ENCODE assay signal across 8 mouse cellular contexts in the genomic region with DNA sequence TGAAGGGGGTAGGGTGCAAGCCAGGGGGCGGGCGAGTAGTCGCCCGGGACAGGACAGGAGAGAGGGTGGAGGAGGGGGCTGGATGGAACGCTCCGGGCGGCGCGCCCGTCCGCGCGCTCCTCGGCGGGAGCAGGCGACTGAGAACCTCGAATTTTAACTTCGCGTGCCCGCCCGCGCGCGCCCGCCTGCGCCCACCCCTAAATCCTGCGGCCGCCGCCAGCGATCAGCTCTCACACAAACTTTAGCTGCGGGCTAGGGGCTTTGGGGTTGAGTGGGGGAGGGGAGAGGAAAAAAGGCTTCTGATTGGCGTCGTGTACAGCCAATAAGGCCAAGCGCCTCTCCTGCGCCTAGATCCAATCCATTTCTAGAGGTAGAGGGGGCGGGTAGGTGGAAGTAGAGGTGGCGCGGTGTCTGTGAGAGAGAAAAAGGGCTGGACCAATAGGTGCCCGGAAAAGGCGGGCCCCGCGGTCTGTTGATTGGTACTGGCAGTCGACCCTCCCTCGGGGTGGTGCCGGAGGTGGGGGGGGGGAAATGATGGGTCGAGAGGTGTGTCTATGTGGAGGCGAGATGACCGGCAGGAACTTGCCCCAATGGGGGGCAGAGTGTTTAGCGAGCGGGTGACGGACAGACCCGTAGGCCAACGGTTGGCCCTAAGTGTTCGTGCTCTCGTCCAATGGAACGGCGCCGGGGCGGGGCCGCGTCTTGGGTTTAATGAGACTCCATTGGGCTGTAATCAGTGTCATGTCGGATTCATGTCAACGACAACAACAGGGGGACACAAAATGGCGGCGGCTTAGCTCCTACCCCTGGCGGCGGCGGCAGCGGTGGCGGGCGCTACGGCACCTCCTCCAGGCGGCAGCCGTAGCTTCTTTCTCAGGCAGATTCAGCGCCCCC. TPM values are rescaled to one million over a fixed set of nuclear protein-coding genes. Genes with fewer than 3 reads are reported as not detected.
DNase-seq lines count a peak whose midpoint lies in the region; ATAC-seq and TF ChIP-seq lines count a peak whose summit lies in the region.

No protein-coding gene starts in this region.

- DNase-seq in c-Kit-positive CD71-positive TER-119-positive erythroid progenitor cells, embryonic 14.5 days (ENCODE audit: low spot score): peak; percentile 99
- DNase-seq in heart, postnatal 0 days (ENCODE audit: low spot score): peak; percentile 100
- peak; percentile 100 for DNase-seq in kidney, postnatal 4 days

- peak; percentile 41 for TF ChIP-seq EP300 in heart, postnatal 0 days (IDR thresholded peaks at IDR 0.05; ENCODE audit: low read depth)

- no peaks in the 10 kb centered on the region for H3K9me3 ChIP-seq in E14TG2a.4 (ENCODE audit: low read length)
- H3K9me3 ChIP-seq in forebrain, embryonic 12.5 days: no peaks in the 10 kb centered on the region
- no peaks in the 10 kb centered on the region for H3K9me3 ChIP-seq in heart, postnatal 0 days (replicated peaks; ENCODE audit: control insufficient read depth, low read length)
- H3K9me3 ChIP-seq in liver, embryonic 16.5 days (replicated peaks; ENCODE audit: control insufficient read depth, low read length): no peaks in the 10 kb centered on the region
- no peaks in the 10 kb centered on the region for H3K9me3 ChIP-seq in neural tube, embryonic 13.5 days

- peaks cover 71% of the 10 kb centered on the region for H3K36me3 ChIP-seq in E14TG2a.4 (ENCODE audit: insufficient read depth, low read length)
- no peaks in the 10 kb centered on the region for H3K36me3 ChIP-seq in forebrain, embryonic 12.5 days (replicated peaks)
- no peaks in the 10 kb centered on the region for H3K36me3 ChIP-seq in heart, postnatal 0 days (replicated peaks; ENCODE audit: control insufficient read depth, insufficient read depth, low read length)
- H3K36me3 ChIP-seq in liver, embryonic 16.5 days (ENCODE audit: control insufficient read depth, insufficient read depth): no peaks in the 10 kb centered on the region
- no peaks in the 10 kb centered on the region for H3K36me3 ChIP-seq in neural tube, embryonic 13.5 days
- no peaks in the 10 kb centered on the region for H3K36me3 ChIP-seq in testis, adult 2 months (ENCODE audit: control insufficient read depth, insufficient read depth, low read length)

- H3K4me2 ChIP-seq in forebrain, embryonic 12.5 days: peak overlapping the region; percentile 77
- peak overlapping the region; percentile 92 for H3K4me2 ChIP-seq in heart, postnatal 0 days (ENCODE audit: low read depth, low read length)
- peak overlapping the region; percentile 100 for H3K4me2 ChIP-seq in liver, embryonic 16.5 days (ENCODE audit: low read depth, low read length)
- peak overlapping the region; percentile 73 for H3K4me2 ChIP-seq in neural tube, embryonic 13.5 days

- H3K27ac ChIP-seq in forebrain, embryonic 12.5 days: peak overlapping the region; percentile 100
- peak overlapping the region; percentile 100 for H3K27ac ChIP-seq in heart, postnatal 0 days (ENCODE audit: low read depth)
- peak overlapping the region; percentile 96 for H3K27ac ChIP-seq in liver, embryonic 16.5 days (ENCODE audit: low read length)
- peak overlapping the region; percentile 99 for H3K27ac ChIP-seq in neural tube, embryonic 13.5 days (replicated peaks)
- H3K27ac ChIP-seq in testis, adult 2 months (ENCODE audit: control insufficient read depth, insufficient read depth, low read depth, low read length): peak overlapping the region; percentile 92

- peak; percentile 78 for TF ChIP-seq POLR2A in testis, adult 2 months (IDR thresholded peaks at IDR 0.05; ENCODE audit: control insufficient read depth, low read depth, low read length)

- no peaks in the 10 kb centered on the region for H3K27me3 ChIP-seq in E14TG2a.4 (ENCODE audit: insufficient read depth, low read length)
- H3K27me3 ChIP-seq in forebrain, embryonic 12.5 days: no peaks in the 10 kb centered on the region
- no peaks in the 10 kb centered on the region for H3K27me3 ChIP-seq in heart, postnatal 0 days (ENCODE audit: control insufficient read depth, insufficient read depth, low read length)
- H3K27me3 ChIP-seq in liver, embryonic 16.5 days (ENCODE audit: control insufficient read depth, insufficient read depth, low read depth, low read length): peaks cover 17% of the 10 kb centered on the region
- H3K27me3 ChIP-seq in neural tube, embryonic 13.5 days: no peaks in the 10 kb centered on the region
- H3K27me3 ChIP-seq in testis, adult 2 months (ENCODE audit: control insufficient read depth, insufficient read depth, low read length): no peaks in the 10 kb centered on the region

- TF ChIP-seq CTCF in E14TG2a.4 (conservative IDR thresholded peaks at IDR 0.05; ENCODE audit: low read length): no peak
- 0 out of 2 replicates have a peak, but pooled peaks have one; percentile 20 for TF ChIP-seq CTCF in heart, postnatal 0 days (IDR thresholded peaks at IDR 0.05; ENCODE audit: low read depth)
- TF ChIP-seq CTCF in testis, adult 2 months (IDR thresholded peaks at IDR 0.05; ENCODE audit: control insufficient read depth, insufficient read depth, insufficient replicate concordance, low read depth, low read length): no peak

- peaks cover 76% of the 10 kb centered on the region for H3K4me1 ChIP-seq in E14TG2a.4 (replicated peaks; ENCODE audit: low read depth, low read length)
- H3K4me1 ChIP-seq in forebrain, embryonic 12.5 days: peaks cover 46% of the 10 kb centered on the region
- peaks cover 25% of the 10 kb centered on the region; the same call in 1 of the 2 replicates for H3K4me1 ChIP-seq in heart, postnatal 0 days (ENCODE audit: control insufficient read depth, insufficient read depth)
- peaks cover 22% of the 10 kb centered on the region for H3K4me1 ChIP-seq in liver, embryonic 16.5 days (ENCODE audit: control insufficient read depth, low read depth, low read length)
- H3K4me1 ChIP-seq in neural tube, embryonic 13.5 days (replicated peaks): peaks cover 47% of the 10 kb centered on the region
- H3K4me1 ChIP-seq in testis, adult 2 months (ENCODE audit: control insufficient read depth, insufficient read depth, low read length): peaks cover 15% of the 10 kb centered on the region

- peak; percentile 95 for ATAC-seq in forebrain, embryonic 12.5 days (ENCODE audit: low FRiP score)
- ATAC-seq in heart, postnatal 0 days (ENCODE audit: insufficient read depth, low read depth): peak; percentile 91
- peak; percentile 94 for ATAC-seq in liver, embryonic 16.5 days (ENCODE audit: low read depth)
- peak; percentile 97 for ATAC-seq in neural tube, embryonic 13.5 days (ENCODE audit: low read depth)

- peak overlapping the region; percentile 90 for H3K4me3 ChIP-seq in E14TG2a.4 (replicated peaks; ENCODE audit: low read length)
- peak overlapping the region; percentile 76 for H3K4me3 ChIP-seq in forebrain, embryonic 12.5 days (replicated peaks)
- peak overlapping the region; percentile 93 for H3K4me3 ChIP-seq in heart, postnatal 0 days (ENCODE audit: low read depth, low read length)
- H3K4me3 ChIP-seq in liver, embryonic 16.5 days (ENCODE audit: low read depth, low read length): peak overlapping the region; percentile 93
- H3K4me3 ChIP-seq in neural tube, embryonic 13.5 days: peak overlapping the region; percentile 86
- peak overlapping the region; percentile 88 for H3K4me3 ChIP-seq in testis, adult 2 months (ENCODE audit: control insufficient read depth, low read depth, low read length)

- under 1% methylated on average over 74 of the region's 75 CpGs for WGBS in forebrain, embryonic 12.5 days
- under 1% methylated on average over 72 of the region's 75 CpGs for WGBS in heart, postnatal 0 days
- under 1% methylated on average over 71 of the region's 75 CpGs for WGBS in liver, embryonic 16.5 days (ENCODE audit: insufficient replicate concordance)
- under 1% methylated on average over 75 of the region's 75 CpGs for WGBS in neural tube, embryonic 13.5 days

- peak overlapping the region; percentile 90 for H3K9ac ChIP-seq in forebrain, embryonic 12.5 days
- H3K9ac ChIP-seq in heart, postnatal 0 days (replicated peaks; ENCODE audit: low read depth, low read length): peak overlapping the region; percentile 93
- peak overlapping the region; percentile 88 for H3K9ac ChIP-seq in liver, embryonic 16.5 days (ENCODE audit: low read depth, low read length)
- peak overlapping the region; percentile 98 for H3K9ac ChIP-seq in neural tube, embryonic 13.5 days

RNA-seq across cellular contexts. Expression of a gene that starts 19.2 kb away (rescaled TPM):
- 36.4 and 40.5 TPM in 2 replicates for polyA plus RNA-seq in forebrain, embryonic 12.5 days (2016; fragmentation: Nextera tagmentation; extraction: Ambion mirVana)
- 13.9 and 52.9 TPM in 2 replicates for total RNA-seq in heart, postnatal 0 days (2014; rRNA removed; ENCODE audit: low replicate concordance)
- 5.4 and 6.1 TPM in 2 replicates for polyA plus RNA-seq in heart, postnatal 0 days (2015; fragmentation: Nextera tagmentation; extraction: Ambion mirVana)
- polyA plus RNA-seq in liver, embryonic 16.5 days (2015; fragmentation: Nextera tagmentation; extraction: Ambion mirVana): 1.7 and 1.9 TPM in 2 replicates
- 19.1 and 19.6 TPM in 2 replicates for polyA plus RNA-seq in neural tube, embryonic 13.5 days (2015; fragmentation: Nextera tagmentation; extraction: Ambion mirVana)
- polyA plus RNA-seq in testis, adult 2 months (2012; rRNA removed): 6.6 and 7.6 TPM in 2 replicates

Comparison
In these comparisons a context has a peak if more than half of its experiments do, and no peak if none do; other contexts are left out.
1. Peak in every context shown above with its lines: DNase-seq, ATAC-seq, H3K4me3 ChIP-seq and H3K27ac ChIP-seq.